Mouse (Mus musculus): ENCODE results near the gene Acot12. TPM values are rescaled to one million over a fixed set of nuclear protein-coding genes. Genes with fewer than 3 reads are reported as not detected.

Gene Acot12
- total RNA-seq, 2 experiments from 2014 or later, result 0.49 to 0.61 TPM

DNA sequence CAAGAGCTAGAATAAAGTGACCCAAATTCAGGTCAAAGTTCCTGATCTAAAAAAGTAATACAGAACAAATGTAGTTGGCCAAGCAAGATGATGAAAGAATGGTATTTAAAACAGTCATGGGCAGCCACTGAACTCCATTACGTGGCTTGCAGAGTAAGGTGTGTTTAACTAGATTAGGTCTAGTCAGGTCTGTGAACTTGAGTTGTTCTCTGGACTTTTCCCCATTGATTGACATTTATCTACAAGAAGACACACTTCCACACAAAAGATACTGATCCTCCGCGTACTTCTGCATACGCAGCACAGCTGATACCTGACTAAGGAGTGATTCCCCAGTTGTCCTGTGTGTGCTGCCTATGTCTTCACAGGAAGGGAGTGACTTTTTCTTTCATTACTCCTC, 24.3 kb downstream of the Acot12 start:
- H3K27ac ChIP-seq, result no peak overlapping the region
- no peak for DNase-seq (ENCODE audit: low spot score in 2 of 2)
- no peak overlapping the region for H3K4me3 ChIP-seq
- TF ChIP-seq CTCF (conservative IDR thresholded peaks at IDR 0.05), result no peak

DNA sequence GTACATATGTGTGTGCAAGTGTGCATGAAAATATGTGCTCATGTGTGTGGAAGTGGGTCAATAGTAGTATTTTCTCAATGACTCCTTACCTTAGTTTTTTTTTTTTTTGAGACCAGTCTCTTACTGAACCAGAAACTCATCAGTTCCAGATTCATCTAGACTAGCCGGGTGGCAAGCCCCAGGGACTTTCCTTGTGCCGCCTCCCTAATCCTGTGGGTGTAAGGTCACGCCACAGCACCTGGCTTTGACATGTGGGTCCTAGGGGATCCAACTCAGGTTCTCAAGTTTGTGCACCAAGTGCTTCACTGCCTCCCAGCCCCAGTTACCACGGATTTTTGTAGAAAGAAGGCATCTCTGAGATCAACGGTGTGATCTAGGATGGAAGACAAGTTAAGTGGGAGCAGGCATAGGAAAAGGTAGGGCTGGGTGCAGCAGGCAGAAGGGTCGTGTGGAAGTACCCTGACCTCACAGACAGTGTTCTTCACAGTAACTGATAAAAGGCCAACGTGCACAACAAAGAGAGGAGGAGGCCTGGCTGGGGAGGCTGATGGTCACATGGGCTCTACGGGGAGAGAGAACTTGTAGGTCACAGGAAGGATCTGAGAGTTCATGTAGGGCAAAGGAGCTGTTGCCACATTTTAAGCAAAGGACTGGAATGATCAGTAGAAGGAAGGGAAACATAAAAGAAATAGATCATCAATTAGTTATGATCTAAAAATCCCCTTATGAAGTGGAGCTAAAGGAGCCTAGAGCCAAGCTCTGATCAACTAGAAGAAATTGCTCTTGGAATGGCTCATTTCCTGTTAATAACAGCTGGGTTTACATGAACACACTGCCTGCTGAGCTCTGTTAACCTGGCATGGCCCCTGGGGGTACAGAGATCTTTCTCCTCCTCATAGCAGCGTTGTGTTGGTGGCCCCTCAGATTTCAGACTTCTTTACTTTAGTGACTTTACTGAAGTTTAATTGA, 27.7 kb downstream of the Acot12 start:
- no peak for DNase-seq (ENCODE audit: low spot score in 2 of 2)
- TF ChIP-seq CTCF (conservative IDR thresholded peaks at IDR 0.05), result no peak
- H3K4me3 ChIP-seq, result no peak overlapping the region
- H3K27ac ChIP-seq, result no peak overlapping the region

DNA sequence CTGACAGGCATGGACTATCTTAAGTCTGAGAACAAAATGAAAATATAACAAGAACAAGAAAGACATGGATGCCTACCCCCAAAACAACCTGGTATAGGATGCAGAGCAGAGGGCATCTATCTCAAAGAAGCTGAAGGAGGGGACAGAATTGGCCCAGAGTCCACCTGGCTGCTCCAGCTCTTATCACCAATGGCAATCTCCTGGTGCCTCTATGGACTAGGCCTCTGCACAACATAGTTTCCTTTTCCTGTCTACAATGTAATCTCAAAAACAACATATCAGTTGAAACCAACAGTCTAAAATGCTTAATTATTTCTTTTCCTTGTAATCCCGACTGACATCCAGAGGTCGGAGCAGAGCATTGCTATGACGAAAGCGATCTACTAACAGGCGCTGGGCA, 36.8 kb downstream of the Acot12 start:
- DNase-seq (ENCODE audit: low spot score in 2 of 2), result no peak

DNA sequence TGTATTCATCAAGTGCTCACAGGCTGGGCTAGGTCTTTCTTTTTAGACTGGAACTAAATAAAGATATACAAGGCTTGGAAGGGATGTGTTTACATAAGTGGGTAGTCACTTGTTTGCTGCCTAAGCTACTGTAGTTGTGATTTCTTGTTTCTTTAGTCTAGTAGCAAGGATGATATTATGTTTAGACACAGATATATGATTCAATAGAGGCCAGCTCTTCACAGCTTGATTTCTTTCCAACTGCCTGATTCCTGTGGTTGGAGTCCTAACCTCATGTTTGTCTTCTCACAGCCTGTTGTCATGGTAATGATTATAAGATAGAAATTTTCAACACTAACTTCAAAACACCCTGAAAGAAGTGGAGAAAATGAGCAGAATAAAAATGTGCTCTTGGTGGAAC, 38.6 kb downstream of the Acot12 start:
- no peak for TF ChIP-seq CTCF (conservative IDR thresholded peaks at IDR 0.05)
- Histone ChIP-seq H3K4me3 (no peak overlapping the region), H3K27ac (no peak overlapping the region)
- DNase-seq (ENCODE audit: low spot score in 2 of 2), result no peak

More for the DNA sequence above, 36.8 kb downstream of the Acot12 start:
- TF ChIP-seq CTCF (conservative IDR thresholded peaks at IDR 0.05), result no peak
- Histone ChIP-seq H3K27ac (no peak overlapping the region), H3K4me3 (no peak overlapping the region)

DNA sequence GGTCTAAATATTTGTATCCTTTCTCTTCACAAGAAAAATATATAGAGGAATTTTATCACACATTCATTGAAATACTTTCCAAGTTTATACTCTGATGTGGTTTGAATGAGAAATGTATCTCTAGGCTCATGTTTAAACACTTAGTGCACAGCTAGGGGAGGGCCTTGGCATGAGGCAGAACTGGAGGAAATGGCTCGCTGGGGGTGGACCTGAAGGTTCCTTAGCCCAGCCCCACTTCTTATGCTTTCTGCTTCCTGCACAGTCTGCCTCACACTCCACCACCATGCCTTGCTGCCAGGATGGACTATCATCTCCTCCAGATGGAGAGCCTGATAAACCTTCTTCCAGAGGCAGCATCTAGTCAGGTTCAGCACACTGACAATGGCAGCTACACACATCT, 50.7 kb downstream of the Acot12 start:
- no peak for DNase-seq (ENCODE audit: low spot score in 2 of 2)
- Histone ChIP-seq H3K4me3 (no peak overlapping the region), H3K27ac (no peak overlapping the region)
- TF ChIP-seq CTCF (conservative IDR thresholded peaks at IDR 0.05), result no peak

DNA sequence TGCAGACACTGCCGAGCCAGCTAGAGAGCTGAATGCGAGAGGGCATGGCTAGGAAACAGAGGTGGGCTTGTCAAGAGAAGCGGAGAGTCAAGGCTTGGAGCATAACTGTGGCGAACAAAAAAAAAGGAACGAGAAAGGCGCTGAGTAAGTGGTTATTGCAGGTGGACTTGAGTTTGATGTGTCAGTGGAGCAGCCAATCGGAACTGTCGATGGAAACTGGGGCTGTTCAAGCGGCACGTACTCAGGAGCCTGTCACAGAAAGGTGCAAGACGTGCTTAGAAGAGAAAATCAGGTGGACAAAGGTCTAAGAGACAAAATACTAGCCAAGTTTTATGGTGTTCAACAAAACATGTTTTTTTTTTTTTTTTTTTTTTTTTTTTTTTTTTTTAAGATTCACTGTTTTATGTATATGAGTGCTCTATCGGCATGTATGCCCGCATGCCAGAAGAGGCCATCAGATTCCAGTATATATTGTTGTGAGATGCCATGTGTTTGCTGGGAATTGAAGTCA, 53.7 kb downstream of the Acot12 start:
- DNase-seq (ENCODE audit: low spot score in 2 of 2), result no peak
- no peak overlapping the region for H3K27ac ChIP-seq
- no peak overlapping the region for H3K4me3 ChIP-seq
- TF ChIP-seq CTCF (conservative IDR thresholded peaks at IDR 0.05), result no peak

DNA sequence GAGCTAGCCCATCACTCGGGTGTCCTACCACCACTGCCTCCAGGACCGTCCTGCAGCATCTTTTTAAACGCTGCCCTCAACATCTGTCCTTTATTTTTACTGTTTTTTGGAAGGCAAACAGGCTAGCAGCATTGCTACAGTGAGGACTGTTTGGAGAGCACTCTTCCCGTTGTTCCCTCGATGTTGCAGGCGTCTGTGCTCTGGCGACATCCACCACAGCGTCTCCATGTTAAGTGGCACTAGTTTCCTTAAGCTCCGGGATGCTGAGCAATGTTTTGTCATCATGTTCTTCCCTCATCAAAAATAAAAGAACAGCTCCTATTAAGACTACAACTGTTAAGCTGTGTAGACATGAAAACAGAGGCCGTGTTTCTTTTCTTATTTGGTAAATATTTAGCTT, 54.3 kb downstream of the Acot12 start:
- Histone ChIP-seq H3K4me3 (no peak overlapping the region), H3K27ac (no peak overlapping the region)
- TF ChIP-seq CTCF (conservative IDR thresholded peaks at IDR 0.05), result no peak
- no peak for DNase-seq (ENCODE audit: low spot score in 2 of 2)

DNA sequence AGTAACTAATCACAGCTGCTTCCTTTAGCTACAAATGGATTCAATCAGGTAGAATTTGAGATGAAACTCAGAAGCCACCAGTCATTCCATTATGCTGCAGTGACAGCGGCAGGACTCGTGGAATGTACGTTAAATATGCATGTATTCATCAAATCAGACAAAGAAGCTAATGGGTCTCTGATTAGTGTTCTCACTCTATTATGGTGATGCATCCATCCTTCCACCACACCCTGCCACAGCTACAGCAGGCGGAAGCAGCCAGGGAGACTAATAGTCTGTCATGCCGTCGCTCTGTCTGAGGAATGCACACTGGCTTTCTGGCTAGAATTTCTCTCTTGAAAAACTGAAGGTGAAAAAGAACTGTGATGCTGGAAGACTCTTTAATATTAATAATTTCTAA, 54.7 kb downstream of the Acot12 start:
- H3K4me3 ChIP-seq, result no peak overlapping the region
- TF ChIP-seq CTCF (conservative IDR thresholded peaks at IDR 0.05), result no peak
- no peak overlapping the region for H3K27ac ChIP-seq
- no peak for DNase-seq (ENCODE audit: low spot score in 2 of 2)

DNA sequence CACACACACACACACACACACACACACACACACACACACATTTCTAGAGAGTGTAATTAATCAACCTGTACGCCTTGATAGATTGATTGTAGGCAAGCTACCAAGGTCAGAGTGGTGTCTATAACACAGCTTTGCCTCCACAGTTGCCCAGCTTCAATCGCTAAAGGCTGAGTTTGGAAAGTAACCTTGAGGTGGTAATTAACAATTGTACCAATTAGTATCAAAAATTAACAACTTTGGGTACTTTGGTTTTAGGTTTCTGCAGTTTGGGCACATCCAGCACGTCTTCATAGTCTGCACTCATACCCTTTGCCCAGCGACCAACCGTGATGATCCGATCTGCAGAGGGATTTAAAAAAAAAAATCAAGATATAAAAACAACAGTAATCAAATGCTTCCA, 55.6 kb downstream of the Acot12 start:
- no peak for TF ChIP-seq CTCF (conservative IDR thresholded peaks at IDR 0.05)
- H3K27ac ChIP-seq, result no peak overlapping the region
- no peak overlapping the region for H3K4me3 ChIP-seq
- no peak for DNase-seq (ENCODE audit: low spot score in 2 of 2)

DNA sequence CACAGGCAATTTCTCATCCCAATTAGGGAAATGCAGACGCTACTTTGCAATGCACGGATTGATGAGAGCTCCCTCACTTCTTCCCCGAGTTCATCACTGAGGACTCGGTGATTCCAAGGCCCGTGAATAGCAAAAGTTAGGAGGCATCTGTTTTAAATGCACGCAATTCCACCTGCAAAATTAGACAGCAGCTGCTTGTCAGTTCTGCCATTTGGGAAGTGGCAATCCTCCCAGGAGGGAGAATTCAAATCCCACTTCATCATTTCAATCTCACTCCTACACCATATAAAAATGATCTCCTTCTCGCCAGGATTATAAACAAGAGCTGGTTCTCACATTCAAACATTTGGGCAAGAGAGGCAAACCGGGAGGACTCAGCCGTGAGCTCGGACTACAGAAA, 56.1 kb downstream of the Acot12 start:
- Histone ChIP-seq H3K27ac (no peak overlapping the region), H3K4me3 (no peak overlapping the region)
- peak; percentile 31 to 44 for DNase-seq (ENCODE audit: low spot score in 2 of 2)
- no peak for TF ChIP-seq CTCF (conservative IDR thresholded peaks at IDR 0.05)

DNA sequence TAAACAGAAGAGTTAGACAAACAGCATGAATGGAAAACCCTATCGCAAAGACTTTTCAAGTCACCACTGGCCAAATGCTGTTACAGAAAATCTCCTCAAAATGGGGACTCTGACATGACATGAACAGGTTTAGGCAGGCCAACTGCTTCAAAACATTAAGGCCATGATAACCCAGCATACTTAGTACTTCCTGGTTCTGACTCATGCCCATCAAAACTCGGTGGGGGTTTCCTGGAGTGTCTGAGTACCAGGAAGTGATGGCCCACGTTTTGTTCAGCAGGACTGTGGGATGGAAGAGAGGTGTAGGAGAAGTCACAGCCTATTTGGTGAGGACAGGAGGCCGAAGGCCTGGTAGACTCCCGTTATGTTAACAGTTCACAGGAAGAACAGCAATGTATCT, 60.4 kb downstream of the Acot12 start:
- DNase-seq (ENCODE audit: low spot score in 2 of 2), result no peak
- TF ChIP-seq CTCF (conservative IDR thresholded peaks at IDR 0.05), result no peak
- Histone ChIP-seq H3K27ac (no peak overlapping the region), H3K4me3 (no peak overlapping the region)

DNA sequence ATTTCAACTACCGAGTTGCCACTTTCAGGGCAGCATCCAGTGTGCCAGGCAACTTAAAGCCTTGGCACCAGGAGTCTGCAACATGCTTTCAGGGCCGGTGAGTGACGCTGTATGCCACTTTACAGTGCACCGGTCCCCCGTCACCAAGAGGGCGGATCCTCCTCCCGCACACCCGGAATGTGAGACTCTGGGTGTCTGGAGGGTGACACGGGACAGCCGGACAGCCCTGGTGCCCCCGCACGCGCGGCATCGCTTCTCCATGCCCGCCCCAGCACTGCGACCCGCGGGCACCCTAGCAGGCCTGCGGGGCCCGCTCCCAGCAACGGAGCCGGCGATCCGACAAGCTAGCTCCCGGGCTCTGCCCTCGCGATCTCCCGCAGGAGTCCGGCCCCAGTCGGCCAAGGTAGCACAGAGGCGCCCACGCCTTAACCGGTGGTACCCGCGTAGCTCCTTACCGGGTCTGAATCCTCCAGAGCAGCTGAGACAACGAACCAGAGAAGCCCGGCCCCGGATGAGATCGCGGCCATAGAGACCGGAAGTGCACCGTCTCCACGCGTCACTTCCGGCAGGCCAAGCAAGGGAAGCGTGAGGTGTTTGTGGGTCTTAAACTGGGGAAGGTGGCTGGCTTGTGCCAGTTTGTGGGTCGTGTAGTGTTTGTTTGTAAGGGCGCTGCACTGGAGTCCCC, 66.0 kb downstream of the Acot12 start, which contains the start of gene Zcchc9:
Zcchc9 (minus strand) TSS at position 551 of the 685 bp plus-strand sequence.
- Histone ChIP-seq H3K4me3 (peak within 1 kb of the TSS; percentile 83), H3K27ac (peak within 1 kb of the TSS; percentile 99)
- peak; percentile 88 to 90 for DNase-seq (ENCODE audit: low spot score in 2 of 2)
- TF ChIP-seq CTCF (conservative IDR thresholded peaks at IDR 0.05), result peak; percentile 66

DNA sequence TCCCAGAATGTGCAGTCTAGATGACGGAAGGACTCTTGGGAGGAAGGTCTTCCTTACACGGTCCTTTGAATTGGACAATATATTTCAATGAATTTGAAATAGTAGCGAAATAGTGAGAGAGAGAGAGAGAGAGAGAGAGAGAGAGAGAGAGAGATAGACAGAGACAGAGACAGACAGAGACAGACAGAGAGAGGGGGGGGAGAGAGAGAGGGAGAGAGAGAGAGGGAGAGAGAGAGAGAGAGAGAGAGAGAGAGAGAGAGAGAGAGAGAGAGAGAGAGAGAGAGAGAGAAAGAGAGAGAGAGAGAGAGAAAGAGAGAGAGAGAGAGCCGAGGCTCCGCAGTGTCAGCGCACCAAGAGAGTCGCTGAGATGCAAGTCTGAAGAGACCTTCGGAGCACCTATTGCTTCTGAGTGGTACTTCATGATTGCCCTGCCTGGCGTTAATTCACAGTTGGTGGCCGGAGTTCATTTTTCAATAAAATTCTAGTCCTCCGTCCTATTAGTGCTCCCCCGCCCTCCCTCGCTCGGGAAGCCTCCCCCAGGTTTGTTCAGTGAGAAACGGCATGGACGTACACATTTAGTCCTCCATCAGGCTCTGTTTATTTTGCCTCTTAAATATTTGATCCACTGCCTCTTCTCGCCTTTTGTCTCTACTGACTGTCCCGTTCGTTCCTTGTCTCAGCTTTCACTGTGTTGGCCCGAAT, 66.7 kb downstream of the Acot12 start:
- peak overlapping the region; percentile 99 for H3K27ac ChIP-seq
- H3K4me3 ChIP-seq, result peak overlapping the region; percentile 83
- peak; percentile 8; the same call in 1 of the 2 replicates for TF ChIP-seq CTCF (conservative IDR thresholded peaks at IDR 0.05)
- no peak for DNase-seq (ENCODE audit: low spot score in 2 of 2)
